Mouse (Mus musculus) myocyte (in vitro differentiated cells): ENCODE results near the gene Sytl3.

Experiments used
- POLR2A ChIP-seq: IDR thresholded peaks from one replicate; pipeline ENCODE4 v1.6.1; 2011; ENCODE audit warnings: low read depth, mild to moderate bottlenecking, control low read depth, moderate library complexity; ENCODE audit not compliant: insufficient read length
- POLR2AphosphoS2 ChIP-seq: IDR thresholded peaks from one replicate; pipeline ENCODE4 v1.6.1; 2011; ENCODE audit warnings: low read depth, control low read depth; ENCODE audit not compliant: insufficient read length
- REST ChIP-seq: IDR thresholded peaks from one replicate; pipeline ENCODE4 v1.6.1; 2011; ENCODE audit warnings: mild to moderate bottlenecking, control low read depth, moderate library complexity; ENCODE audit not compliant: insufficient read depth, insufficient read length
- SRF ChIP-seq: IDR thresholded peaks from one replicate; pipeline ENCODE4 v1.6.1; 2011; ENCODE audit warnings: low read depth; ENCODE audit not compliant: control insufficient read depth, insufficient read length
- USF1 ChIP-seq: IDR thresholded peaks from one replicate; pipeline ENCODE4 v1.6.1; 2011; ENCODE audit warnings: low read depth, mild to moderate bottlenecking, control low read depth, moderate library complexity

DNA sequence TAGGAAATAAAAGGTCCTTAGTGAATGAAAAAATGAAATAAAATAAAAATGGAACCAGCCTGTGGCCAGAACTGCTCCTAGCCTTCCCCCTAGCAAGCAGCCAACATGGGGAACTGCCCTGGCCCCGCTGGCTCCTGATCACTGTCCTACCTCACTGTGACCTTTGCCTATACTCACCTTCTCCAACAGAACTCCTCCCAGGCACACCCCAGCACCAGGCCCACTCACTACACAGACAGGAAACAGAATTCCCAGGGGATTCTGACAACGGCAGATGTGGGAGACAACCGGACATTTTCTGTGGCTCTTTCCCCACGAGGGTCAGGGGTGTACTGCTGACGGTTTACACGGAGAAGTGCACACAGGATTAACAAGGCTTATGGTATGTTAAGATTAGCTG is 118.2 kb downstream of the Sytl3 start:
- TF ChIP-seq REST (no peak), POLR2A (no peak), SRF (no peak), POLR2AphosphoS2 (no peak), USF1 (no peak)
